Mouse (Mus musculus) kidney, adult 18-20 months (tissue): ENCODE measurements at regions not wholly inside any gene's neighbourhood (a gene's known extent, or its start where the extent isn't known, plus 50 kb on each side); places are given as distances from the start of the nearest gene placed in this dataset.
A peak's percentile ranks its signal among the peaks of the same experiment; 100 is the strongest.

ENCODE experiments used
- DNase-seq: peaks from one replicate; pipeline ENCODE4 v3.0.0; 2021

- no peak for DNase-seq
These were observed 724.4 kb upstream of the 2610301B20Rik start for GRCm38 (mm10) chr4:10149911-10150310.

- peak; percentile 23 for DNase-seq
These were observed 723.8 kb upstream of the 2610301B20Rik start for GRCm38 (mm10) chr4:10150501-10150900.

GRCm38 (mm10) chr4:10155705-10156390, 718.5 kb upstream of the 2610301B20Rik start:
- DNase-seq: no peak

- no peak for DNase-seq
These were observed 684.4 kb upstream of the 2610301B20Rik start for GRCm38 (mm10) chr4:10189896-10190295.

GRCm38 (mm10) chr4:10197245-10197943, 676.9 kb upstream of the 2610301B20Rik start:
- DNase-seq: no peak

GRCm38 (mm10) chr4:10201835-10202234, 672.5 kb upstream of the 2610301B20Rik start:
- no peak for DNase-seq

- DNase-seq: no peak
These were observed 670.1 kb upstream of the 2610301B20Rik start for GRCm38 (mm10) chr4:10204224-10204623.

- peak; percentile 6 for DNase-seq
These were observed 664.9 kb upstream of the 2610301B20Rik start for GRCm38 (mm10) chr4:10209324-10209923.

- no peak for DNase-seq
These were observed 663.0 kb upstream of the 2610301B20Rik start for GRCm38 (mm10) chr4:10211303-10211702.

- DNase-seq: no peak
These were observed 639.0 kb upstream of the 2610301B20Rik start for GRCm38 (mm10) chr4:10235324-10235723.

GRCm38 (mm10) chr4:10242117-10242516, 632.2 kb upstream of the 2610301B20Rik start:
- no peak for DNase-seq

GRCm38 (mm10) chr4:10242909-10243308, 631.4 kb upstream of the 2610301B20Rik start:
- DNase-seq: no peak

GRCm38 (mm10) chr4:10254029-10254690, 620.1 kb upstream of the 2610301B20Rik start:
- no peak for DNase-seq

GRCm38 (mm10) chr4:10257537-10257936, 616.8 kb upstream of the 2610301B20Rik start:
- DNase-seq: no peak

- no peak for DNase-seq
These were observed 613.9 kb upstream of the 2610301B20Rik start for GRCm38 (mm10) chr4:10260351-10260750.

GRCm38 (mm10) chr4:10265942-10266341, 608.4 kb upstream of the 2610301B20Rik start:
- DNase-seq: no peak

- DNase-seq: no peak
These were observed 588.7 kb upstream of the 2610301B20Rik start for GRCm38 (mm10) chr4:10285562-10285961.

- no peak for DNase-seq
These were observed 584.0 kb upstream of the 2610301B20Rik start for GRCm38 (mm10) chr4:10290326-10290725.

- DNase-seq: no peak
These were observed 579.2 kb upstream of the 2610301B20Rik start for GRCm38 (mm10) chr4:10295012-10295530.

- no peak for DNase-seq
These were observed 578.1 kb upstream of the 2610301B20Rik start for GRCm38 (mm10) chr4:10296220-10296619.

- DNase-seq: no peak
These were observed 562.4 kb upstream of the 2610301B20Rik start for GRCm38 (mm10) chr4:10311886-10312285.

GRCm38 (mm10) chr4:10315144-10315543, 559.2 kb upstream of the 2610301B20Rik start:
- DNase-seq: no peak

- no peak for DNase-seq
These were observed 558.4 kb upstream of the 2610301B20Rik start for GRCm38 (mm10) chr4:10315875-10316274.
